Mouse (Mus musculus) forebrain, postnatal 0 days (tissue): ENCODE data around the gene Eml4. TPM values are rescaled to one million over a fixed set of nuclear protein-coding genes. Genes with fewer than 3 reads are reported as not detected.

ENCODE experiments used
- ATAC-seq: fragments of 200-750 bp; cut with Nextera tagmentation; 2 replicates; pipeline ENCODE4 v1.8.0; 2017; ENCODE audit warnings: mild to moderate bottlenecking, moderate library complexity
- DNase-seq: peaks from one replicate; pipeline ENCODE4 v3.0.0-alpha.2; 2015
- H3K27ac ChIP-seq: fragments of 300-500 bp; sonication (generic); 2 replicates; pipeline ENCODE4 v1.5.1; 2014; ENCODE audit warnings: low read depth, mild to moderate bottlenecking, antibody characterized with exemption, low read length, moderate library complexity, mixed read lengths
- H3K27me3 ChIP-seq: fragments of 300-500 bp; sonication (generic); 2 replicates; pipeline ENCODE4 v1.6.1; 2014; ENCODE audit warnings: mild to moderate bottlenecking, low read length, mixed read lengths; ENCODE audit not compliant: insufficient read depth
- H3K36me3 ChIP-seq: fragments of 300-500 bp; sonication (generic); 2 replicates; pipeline ENCODE4 v1.6.1; 2014; ENCODE audit warnings: mild to moderate bottlenecking, moderate library complexity; ENCODE audit not compliant: insufficient read depth
- H3K4me1 ChIP-seq: fragments of 300-500 bp; sonication (generic); 2 replicates; pipeline ENCODE4 v1.6.1; 2014; ENCODE audit warnings: antibody characterized with exemption; ENCODE audit not compliant: insufficient read depth
- H3K4me2 ChIP-seq: fragments of 300-500 bp; sonication (generic); 2 replicates; pipeline ENCODE4 v1.6.1; 2014; ENCODE audit warnings: low read depth, mild to moderate bottlenecking, moderate library complexity
- H3K4me3 ChIP-seq: fragments of 300-500 bp; sonication (generic); 2 replicates; pipeline ENCODE4 v1.5.1; 2014; ENCODE audit warnings: low read depth, low read length, mixed read lengths
- H3K9ac ChIP-seq: fragments of 300-500 bp; sonication (generic); 2 replicates; pipeline ENCODE4 v1.6.1; 2014; ENCODE audit warnings: mild to moderate bottlenecking
- H3K9me3 ChIP-seq: fragments of 300-500 bp; sonication (generic); 2 replicates; pipeline ENCODE4 v1.6.1; 2016; ENCODE audit warnings: low read length
- CTCF ChIP-seq: sonication (generic); IDR thresholded peaks from 2 replicates; pipeline ENCODE4 v1.5.1; 2016; ENCODE audit warnings: antibody characterized with exemption, control low read depth, low read depth
- WGBS: fragments of 180-500 bp; shearing (Covaris S2); extraction: QIAGEN DNeasy Blood & Tissue Kit; methylation state at CpG from one replicate; pipeline ENCODE4 v1.1.7; 2014; 5-methylcytosine and 5-hydroxymethylcytosine counted together
- polyA plus RNA-seq: library from polyadenylated mRNA; unstranded; fragments of >200 nt; fragmentation: Nextera tagmentation; extraction: Ambion mirVana; gene quantifications from 2 replicates; pipeline ENCODE4 v1.2.1, GENCODE M21; 2015
- total RNA-seq: library from RNA; depleted of rRNA; stranded (reverse); fragments of >200 nt; gene quantifications from 2 replicates; pipeline ENCODE4 v1.2.3, GENCODE M21; 2014; rRNA removed

The Eml4 gene
- total RNA-seq, result 51.5 and 58.7 TPM in 2 replicates
- 12.9 and 20.0 TPM in 2 replicates for polyA plus RNA-seq

- Histone ChIP-seq H3K9ac (peak within 1 kb of the TSS; percentile 79), H3K27ac (peak within 1 kb of the TSS; percentile 90), H3K9me3 (no peaks in the 10 kb centered on the region), H3K36me3 (no peaks in the 10 kb centered on the region), H3K4me3 (peak within 1 kb of the TSS; percentile 86), H3K27me3 (no peaks in the 10 kb centered on the region), H3K4me1 (peaks cover 6% of the 10 kb centered on the region; the same call in 1 of the 2 replicates), H3K4me2 (peak within 1 kb of the TSS; percentile 68)
- ATAC-seq, result peak; percentile 97
- peak; percentile 54 for TF ChIP-seq CTCF
- 5% methylated on average over 52 of the region's 62 CpGs for WGBS
- peak; percentile 94 for DNase-seq
These were observed at the start of gene Eml4 for GRCm38 (mm10) chr17:83350379-83351091. Eml4 (plus strand) TSS chr17:83350931.

GRCm38 (mm10) chr17:83301433-83301832 lies 49.3 kb upstream of the Eml4 start:
- H3K4me1 ChIP-seq, result no peaks in the 10 kb centered on the region
- H3K4me2 ChIP-seq, result no peak overlapping the region
- no peak for TF ChIP-seq CTCF
- no peaks in the 10 kb centered on the region for H3K9me3 ChIP-seq
- no peaks in the 10 kb centered on the region for H3K27me3 ChIP-seq
- H3K36me3 ChIP-seq, result no peaks in the 10 kb centered on the region
- H3K9ac ChIP-seq, result no peak overlapping the region
- whole genome bisulfite sequencing, result 87% methylated on average over 5 of the region's 5 CpGs
- no peak overlapping the region for H3K27ac ChIP-seq
- H3K4me3 ChIP-seq, result no peak overlapping the region
- ATAC-seq, result no peak
- DNase-seq, result no peak

GRCm38 (mm10) chr17:83304089-83304822 lies 46.5 kb upstream of the Eml4 start:
- H3K27ac ChIP-seq, result no peak overlapping the region
- 88% methylated on average over 7 of the region's 7 CpGs for WGBS
- H3K36me3 ChIP-seq, result no peaks in the 10 kb centered on the region
- no peak overlapping the region for H3K4me2 ChIP-seq
- no peak overlapping the region for H3K4me3 ChIP-seq
- no peaks in the 10 kb centered on the region; the same call in 1 of the 2 replicates for H3K27me3 ChIP-seq
- DNase-seq (no peak), ATAC-seq (no peak)
- H3K4me1 ChIP-seq, result no peaks in the 10 kb centered on the region
- no peaks in the 10 kb centered on the region for H3K9me3 ChIP-seq
- H3K9ac ChIP-seq, result no peak overlapping the region
- TF ChIP-seq CTCF, result no peak

GRCm38 (mm10) chr17:83306964-83307640 lies 43.6 kb upstream of the Eml4 start:
- no peak for ATAC-seq
- no peak overlapping the region for H3K4me2 ChIP-seq

GRCm38 (mm10) chr17:83307641-83308296 lies 43.0 kb upstream of the Eml4 start:
- H3K9ac ChIP-seq, result no peak overlapping the region
- 73% methylated on average over 11 of the region's 11 CpGs for WGBS
- H3K4me1 ChIP-seq, result 0 out of 2 replicates have a peak, but pooled peaks cover 3% of the 10 kb centered on the region

More at GRCm38 (mm10) chr17:83306964-83307640, 43.6 kb upstream of the Eml4 start:
- DNase-seq, result no peak
- Histone ChIP-seq H3K27ac (no peak overlapping the region), H3K4me1 (no peaks in the 10 kb centered on the region), H3K36me3 (no peaks in the 10 kb centered on the region), H3K27me3 (no peaks in the 10 kb centered on the region; the same call in 1 of the 2 replicates), H3K9ac (no peak overlapping the region), H3K9me3 (no peaks in the 10 kb centered on the region), H3K4me3 (no peak overlapping the region)
- no peak for TF ChIP-seq CTCF
- 89% methylated on average over 12 of the region's 12 CpGs for WGBS

GRCm38 (mm10) chr17:83308451-83308850 lies 42.3 kb upstream of the Eml4 start:
- Histone ChIP-seq H3K9me3 (no peaks in the 10 kb centered on the region), H3K27ac (no peak overlapping the region), H3K9ac (no peak overlapping the region), H3K4me2 (no peak overlapping the region), H3K27me3 (no peaks in the 10 kb centered on the region; the same call in 1 of the 2 replicates), H3K4me3 (no peak overlapping the region), H3K36me3 (no peaks in the 10 kb centered on the region), H3K4me1 (0 out of 2 replicates have a peak, but pooled peaks cover 3% of the 10 kb centered on the region)
- TF ChIP-seq CTCF, result no peak
- DNase-seq (no peak), ATAC-seq (no peak)
- 57% methylated on average over 4 of the region's 4 CpGs for WGBS

More at GRCm38 (mm10) chr17:83307641-83308296, 43.0 kb upstream of the Eml4 start:
- no peaks in the 10 kb centered on the region for H3K9me3 ChIP-seq
- no peaks in the 10 kb centered on the region for H3K36me3 ChIP-seq
- ATAC-seq (no peak), DNase-seq (no peak)
- no peaks in the 10 kb centered on the region; the same call in 1 of the 2 replicates for H3K27me3 ChIP-seq
- no peak overlapping the region for H3K4me2 ChIP-seq
- no peak for TF ChIP-seq CTCF
- no peak overlapping the region for H3K27ac ChIP-seq
- no peak overlapping the region for H3K4me3 ChIP-seq
